Mouse (Mus musculus): ENCODE data around the gene 2310046K23Rik. TPM values are rescaled to one million over a fixed set of nuclear protein-coding genes. Genes with fewer than 3 reads are reported as not detected.

Gene 2310046K23Rik
- not detected in 2 replicates for polyA plus RNA-seq (2012; rRNA removed)

GRCm38 (mm10) chr3:92534411-92534810 is at the start of gene 2310046K23Rik:
2310046K23Rik (minus strand) TSS chr3:92534511.

GRCm38 (mm10) chr3:92573449-92574041 is 39.2 kb upstream of the 2310046K23Rik start, which contains the start of gene Ivl:
Ivl (minus strand) TSS chr3:92573735.

GRCm38 (mm10) chr3:92500393-92500792 is 33.9 kb downstream of the 2310046K23Rik start, which contains the start of gene Sprr4:
Sprr4 (minus strand) TSS chr3:92500493.

GRCm38 (mm10) chr3:92485863-92486262 is 48.4 kb downstream of the 2310046K23Rik start, which contains the start of gene Sprr1a:
Sprr1a (minus strand) TSS chr3:92485895.

Other genes with a start within 250 kb of the 2310046K23Rik start
- gene Sprr2a3, start 249.1 kb downstream of the 2310046K23Rik start, polyA plus RNA-seq (2012; rRNA removed), result 3.7 and 6.8 TPM in 2 replicates
- gene Sprr2b, start 217.9 kb downstream of the 2310046K23Rik start, polyA plus RNA-seq (2012; rRNA removed), result 0.78 and 6.6 TPM in 2 replicates
- 0.73 and 0.80 TPM in 2 replicates for gene Sprr2d, start 195.4 kb downstream of the 2310046K23Rik start, polyA plus RNA-seq (2012; rRNA removed)
- gene Sprr2e, start 182.4 kb downstream of the 2310046K23Rik start, polyA plus RNA-seq (2012; rRNA removed), result 0.26 and 0.29 TPM in 2 replicates
- gene Sprr2f, start 169.3 kb downstream of the 2310046K23Rik start, polyA plus RNA-seq (2012; rRNA removed), result 72.6 and 147 TPM in 2 replicates
- not detected in 2 replicates for gene Sprr2h, start 148.8 kb downstream of the 2310046K23Rik start, polyA plus RNA-seq (2012; rRNA removed)
- not detected in 2 replicates for gene Sprr2i, start 126.5 kb downstream of the 2310046K23Rik start, polyA plus RNA-seq (2012; rRNA removed)
- not detected in 2 replicates for gene Sprr2j-ps, start 116.4 kb downstream of the 2310046K23Rik start, polyA plus RNA-seq (2012; rRNA removed)
- 7.6 and 8.8 TPM in 2 replicates for gene Gm9774, start 105.1 kb downstream of the 2310046K23Rik start, polyA plus RNA-seq (2012; rRNA removed)
- gene Sprr2k, start 101.9 kb downstream of the 2310046K23Rik start, polyA plus RNA-seq (2012; rRNA removed), result not detected in 2 replicates
- not detected in 2 replicates for gene Sprr1b, start 95.7 kb downstream of the 2310046K23Rik start, polyA plus RNA-seq (2012; rRNA removed)
- gene Sprr3, start 75.8 kb downstream of the 2310046K23Rik start, polyA plus RNA-seq (2012; rRNA removed), result 0.25 TPM in 1 of 2 replicates, not detected in the other
- 1.1 and 13.1 TPM in 2 replicates for gene Sprr1a, start 48.6 kb downstream of the 2310046K23Rik start, polyA plus RNA-seq (2012; rRNA removed)
- gene Sprr4, start 34.0 kb downstream of the 2310046K23Rik start, polyA plus RNA-seq (2012; rRNA removed), result not detected in 2 replicates
- not detected in 2 replicates for gene Ivl, start 39.2 kb upstream of the 2310046K23Rik start, polyA plus RNA-seq (2012; rRNA removed)
- not detected in 2 replicates for gene Smcp, start 54.5 kb upstream of the 2310046K23Rik start, polyA plus RNA-seq (2012; rRNA removed)
- gene 2210017I01Rik, start 73.0 kb upstream of the 2310046K23Rik start, polyA plus RNA-seq (2012; rRNA removed), result not detected in 2 replicates
- not detected in 2 replicates for gene Lce6a, start 87.1 kb upstream of the 2310046K23Rik start, polyA plus RNA-seq (2012; rRNA removed)
- gene Lce1a1, start 113.8 kb upstream of the 2310046K23Rik start, polyA plus RNA-seq (2012; rRNA removed), result not detected in 2 replicates
- gene Lce1b, start 122.4 kb upstream of the 2310046K23Rik start, polyA plus RNA-seq (2012; rRNA removed), result 0.26 TPM in 1 of 2 replicates, not detected in the other
- gene Lce1a2, start 135.8 kb upstream of the 2310046K23Rik start, polyA plus RNA-seq (2012; rRNA removed), result not detected in 2 replicates
- gene Lce1c, start 144.7 kb upstream of the 2310046K23Rik start, polyA plus RNA-seq (2012; rRNA removed), result not detected in 2 replicates
- not detected in 2 replicates for gene Lce1d, start 152.7 kb upstream of the 2310046K23Rik start, polyA plus RNA-seq (2012; rRNA removed)
- gene Lce1e, start 174.6 kb upstream of the 2310046K23Rik start, polyA plus RNA-seq (2012; rRNA removed), result not detected in 2 replicates
- 0.22 TPM in 1 of 2 replicates, not detected in the other for gene Lce1f, start 185.8 kb upstream of the 2310046K23Rik start, polyA plus RNA-seq (2012; rRNA removed)
- gene Gm38119, start 204.6 kb upstream of the 2310046K23Rik start, polyA plus RNA-seq (2012; rRNA removed), result not detected in 2 replicates
- not detected in 2 replicates for gene Lce1g, start 217.8 kb upstream of the 2310046K23Rik start, polyA plus RNA-seq (2012; rRNA removed)
- gene Lce1h, start 230.6 kb upstream of the 2310046K23Rik start, polyA plus RNA-seq (2012; rRNA removed), result not detected in 2 replicates
- gene Lce1i, start 244.4 kb upstream of the 2310046K23Rik start, polyA plus RNA-seq (2012; rRNA removed), result not detected in 2 replicates